ENCODE assay signal across 22 mouse cellular contexts in the genomic region with DNA sequence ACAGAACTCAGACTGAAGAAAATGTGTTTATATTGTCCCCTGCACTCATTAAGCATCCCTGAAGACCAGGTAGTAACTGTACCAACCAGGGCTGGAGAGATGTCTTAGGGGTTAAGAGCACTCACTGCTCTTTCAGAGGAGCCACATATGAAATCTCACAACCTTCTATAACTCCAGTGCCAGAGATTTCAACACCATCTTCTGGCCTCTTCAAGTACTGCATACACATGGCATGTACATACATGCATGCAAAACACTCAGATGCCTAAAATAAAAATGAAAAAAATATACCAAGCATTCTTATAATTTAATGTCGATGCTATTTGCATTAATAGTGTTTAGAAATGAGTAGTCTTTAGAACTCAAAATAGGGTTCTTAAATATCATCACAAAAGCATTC.
"Had no signal": no experiment of that assay in that cellular context is flagged by ENCODE, and none has a peak within 500 bp of the region (broad histone marks: within the 10 kb centered on the region; RNA-seq: fewer than 3 reads in every experiment).

No protein-coding gene starts in this region.

- H3K27ac ChIP-seq: intestine, embryonic 15.5 days; limb, embryonic 10.5 days; limb, embryonic 13.5 days; liver, embryonic 12.5 days; liver, embryonic 15.5 days; midbrain, embryonic 12.5 days; midbrain, embryonic 15.5 days; neural tube, embryonic 13.5 days; stomach, embryonic 15.5 days had no signal

- H3K9ac ChIP-seq: intestine, embryonic 15.5 days; limb, embryonic 13.5 days; liver, embryonic 12.5 days; liver, embryonic 15.5 days; midbrain, embryonic 12.5 days; midbrain, embryonic 15.5 days; neural tube, embryonic 13.5 days; stomach, embryonic 15.5 days had no signal

- H3K4me1 ChIP-seq: intestine, embryonic 15.5 days; limb, embryonic 13.5 days; liver, embryonic 12.5 days; liver, embryonic 15.5 days; midbrain, embryonic 12.5 days; midbrain, embryonic 15.5 days; neural tube, embryonic 13.5 days; stomach, embryonic 15.5 days had no signal

- H3K4me2 ChIP-seq: intestine, embryonic 15.5 days; limb, embryonic 13.5 days; liver, embryonic 12.5 days; liver, embryonic 15.5 days; midbrain, embryonic 12.5 days; midbrain, embryonic 15.5 days; neural tube, embryonic 13.5 days; stomach, embryonic 15.5 days had no signal

- H3K27me3 ChIP-seq: intestine, embryonic 15.5 days; limb, embryonic 13.5 days; liver, embryonic 12.5 days; liver, embryonic 15.5 days; midbrain, embryonic 12.5 days; midbrain, embryonic 15.5 days; neural tube, embryonic 13.5 days; stomach, embryonic 15.5 days had no signal

- H3K4me3 ChIP-seq: intestine, embryonic 15.5 days; limb, embryonic 10.5 days; limb, embryonic 13.5 days; liver, embryonic 12.5 days; liver, embryonic 15.5 days; midbrain, embryonic 12.5 days; midbrain, embryonic 15.5 days; myocyte; neural tube, embryonic 13.5 days; stomach, embryonic 15.5 days had no signal

- DNase-seq: kidney, adult 18-20 months; kidney, adult 9 months; kidney, postnatal 25 days; liver; lung, adult 2 months; lung, postnatal 10 days; lung, postnatal 4 days; retina, postnatal 1 day; right cerebral cortex, postnatal 25 days; spleen, adult 18-20 months; thymus, adult 2 months; thymus, postnatal 4 days had no signal

- H3K36me3 ChIP-seq: intestine, embryonic 15.5 days; limb, embryonic 10.5 days; limb, embryonic 13.5 days; liver, embryonic 12.5 days; liver, embryonic 15.5 days; midbrain, embryonic 12.5 days; midbrain, embryonic 15.5 days; neural tube, embryonic 13.5 days; stomach, embryonic 15.5 days had no signal

- H3K9me3 ChIP-seq: intestine, embryonic 15.5 days; limb, embryonic 10.5 days; limb, embryonic 13.5 days; liver, embryonic 12.5 days; liver, embryonic 15.5 days; midbrain, embryonic 12.5 days; midbrain, embryonic 15.5 days; neural tube, embryonic 13.5 days; stomach, embryonic 15.5 days had no signal

- ATAC-seq: intestine, embryonic 15.5 days; liver, embryonic 12.5 days; midbrain, embryonic 15.5 days had no signal
